Mouse (Mus musculus): ENCODE data around the gene Acot6.

DNA sequence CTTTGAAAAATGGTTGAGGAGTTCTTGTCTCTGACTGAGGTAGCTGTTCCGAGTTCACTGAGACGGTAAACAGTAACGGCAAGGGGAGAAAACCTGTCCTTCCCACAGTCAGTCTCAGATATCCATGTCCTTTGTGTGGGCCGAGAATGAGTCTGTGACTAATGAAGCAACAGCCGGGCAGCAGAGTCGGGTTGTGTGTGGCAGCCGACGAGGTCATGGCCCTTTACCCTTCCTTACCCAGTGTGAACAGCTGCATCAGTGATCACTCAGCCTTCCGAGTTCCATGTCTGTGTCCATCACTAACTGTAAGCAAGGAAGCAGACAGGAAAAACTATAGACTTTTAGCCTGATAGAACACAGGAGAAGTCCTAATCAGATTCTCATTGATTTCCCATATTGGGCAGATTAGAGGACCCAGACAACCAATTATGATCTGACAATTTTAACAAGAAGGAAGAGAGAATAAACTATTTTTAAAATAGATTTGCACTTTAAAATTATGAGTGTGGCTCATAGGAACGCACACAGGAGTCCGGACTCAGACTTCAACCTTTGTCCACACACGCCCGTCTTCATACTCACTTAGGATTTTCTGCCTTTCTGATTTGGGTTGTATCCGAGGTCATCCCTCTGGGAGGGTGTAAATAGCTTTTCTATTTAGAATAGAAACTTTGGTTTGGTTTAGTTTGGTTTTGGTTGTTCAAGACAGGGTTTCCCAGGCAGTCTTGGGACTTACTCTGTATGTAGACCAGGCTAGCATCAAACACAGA lies 42.0 kb downstream of the Acot6 start:
- no peak for TF ChIP-seq POLR2A (IDR thresholded peaks at IDR 0.05; ENCODE audit: low read depth, low read length)
- no peak for TF ChIP-seq CTCF (IDR thresholded peaks at IDR 0.05; ENCODE audit: extremely low read depth, insufficient read depth, insufficient read length, insufficient replicate concordance)
